Mouse (Mus musculus) liver, postnatal 0 days (tissue): Measurements from ENCODE around the gene Zfhx3.

ENCODE experiments used
- CTCF ChIP-seq: sonication (generic); IDR thresholded peaks from 2 replicates; pipeline ENCODE4 v1.5.1; 2016; ENCODE audit warnings: antibody characterized with exemption, low read depth
- EP300 ChIP-seq: IDR thresholded peaks from 2 replicates; pipeline ENCODE4 v1.6.1; 2016; ENCODE audit warnings: antibody characterized with exemption, low read depth, mild to moderate bottlenecking

DNA sequence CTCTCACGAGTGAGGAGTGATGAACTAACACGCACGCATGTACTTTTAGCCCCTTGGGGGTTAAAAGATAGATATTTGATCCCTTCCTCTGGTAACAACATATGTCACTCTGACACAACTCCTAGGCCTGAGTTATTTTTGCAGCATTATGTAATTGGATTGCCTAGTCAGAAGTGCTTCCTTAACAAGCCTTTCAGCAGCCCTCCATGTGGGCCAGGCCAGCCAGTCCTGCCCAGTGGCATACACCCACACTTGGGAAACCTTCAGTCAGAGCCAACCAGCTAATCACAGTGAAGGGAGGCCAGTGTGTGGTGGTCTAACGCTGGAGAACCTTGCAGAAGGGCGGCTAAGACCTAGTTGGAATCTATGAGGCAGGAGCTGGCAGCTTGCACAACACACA, 751.4 kb downstream of the Zfhx3 start:
- TF ChIP-seq CTCF, result no peak
- no peak for TF ChIP-seq EP300
